12 mouse cellular contexts compared by ENCODE assay signal in the genomic region with DNA sequence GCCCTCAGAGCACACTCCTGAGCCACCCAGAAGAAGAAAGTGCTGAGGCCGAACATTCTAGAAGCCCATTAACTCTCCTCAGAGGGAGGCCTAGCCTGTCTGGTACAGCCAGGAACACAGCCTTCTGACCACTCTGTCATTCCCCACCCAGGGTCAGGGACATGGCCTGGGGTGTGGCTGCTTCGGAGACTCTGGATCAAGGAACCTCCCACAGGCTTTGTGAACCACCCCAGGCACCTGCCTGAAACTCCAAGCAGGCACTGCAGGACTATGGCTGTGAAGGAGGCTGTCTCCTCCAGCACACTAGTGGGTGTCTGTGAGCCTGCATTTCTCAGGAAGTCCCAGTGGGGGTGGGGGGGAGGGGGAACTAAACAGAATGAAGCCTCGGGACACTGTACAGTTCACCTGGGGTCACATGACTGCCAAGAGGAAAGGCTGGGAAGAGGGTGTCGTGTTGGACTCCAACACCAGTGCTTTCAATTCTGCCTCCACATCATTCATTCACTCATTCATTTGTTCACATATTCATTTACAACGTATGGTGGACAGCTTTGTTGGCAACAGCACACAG. TPM values are rescaled to one million over a fixed set of nuclear protein-coding genes. Genes with fewer than 3 reads are reported as not detected.
A peak's percentile ranks its signal among the peaks of the same experiment; 100 is the strongest.
DNase-seq lines count a peak whose midpoint lies in the region; ATAC-seq and TF ChIP-seq lines count a peak whose summit lies in the region.
"Had no signal": no experiment of that assay in that cellular context is flagged by ENCODE, and none has a peak within 500 bp of the region (broad histone marks: within the 10 kb centered on the region; RNA-seq: fewer than 3 reads in every experiment).

No protein-coding gene starts in this region.

- no peaks in the 10 kb centered on the region for H3K27me3 ChIP-seq in kidney, postnatal 0 days (ENCODE audit: insufficient read depth, low read length)
- H3K27me3 ChIP-seq in kidney, adult 2 months (replicated peaks; ENCODE audit: control insufficient read depth, insufficient read depth, low read length): no peaks in the 10 kb centered on the region
- H3K27me3 ChIP-seq in intestine, embryonic 15.5 days (replicated peaks): no peaks in the 10 kb centered on the region
- H3K27me3 ChIP-seq in stomach, postnatal 0 days (ENCODE audit: control insufficient read depth, insufficient read depth, low read length): no peaks in the 10 kb centered on the region

- 59% methylated on average over 5 of the region's 5 CpGs for WGBS in kidney, postnatal 0 days
- 41% methylated on average over 5 of the region's 5 CpGs for WGBS in kidney, adult 2 months
- 48% methylated on average over 5 of the region's 5 CpGs for WGBS in intestine, embryonic 15.5 days
- 48% methylated on average over 5 of the region's 5 CpGs for WGBS in stomach, postnatal 0 days

- H3K27ac ChIP-seq in kidney, postnatal 0 days: no peak overlapping the region
- H3K27ac ChIP-seq in kidney, adult 2 months (ENCODE audit: insufficient read depth, low read depth, low read length): no peak overlapping the region
- no peak overlapping the region for H3K27ac ChIP-seq in intestine, embryonic 15.5 days
- H3K27ac ChIP-seq in stomach, postnatal 0 days (replicated peaks): peak overlapping the region; percentile 90
- H3K27ac ChIP-seq: left cerebral cortex, adult 2 months had no signal

- 0 out of 2 replicates have a peak overlapping the region, but pooled peaks have one; percentile 13 for H3K9ac ChIP-seq in kidney, postnatal 0 days (ENCODE audit: low read depth, low read length)
- H3K9ac ChIP-seq in intestine, embryonic 15.5 days: peak overlapping the region; percentile 5; the same call in 1 of the 2 replicates
- H3K9ac ChIP-seq in stomach, postnatal 0 days (ENCODE audit: low read length): no peak overlapping the region

- H3K4me3 ChIP-seq in kidney, postnatal 0 days (replicated peaks; ENCODE audit: low read depth, low read length): no peak overlapping the region
- no peak overlapping the region for H3K4me3 ChIP-seq in kidney, adult 2 months (ENCODE audit: insufficient read depth, low read depth, low read length)
- H3K4me3 ChIP-seq in intestine, embryonic 15.5 days (replicated peaks): no peak overlapping the region
- no peak overlapping the region for H3K4me3 ChIP-seq in stomach, postnatal 0 days (ENCODE audit: low read depth, low read length)
- H3K4me3 ChIP-seq: left cerebral cortex, adult 2 months had no signal

- no peak for DNase-seq in kidney, postnatal 0 days (ENCODE audit: low spot score)
- no peak for DNase-seq in kidney, adult 2 months
- DNase-seq in R1 (ENCODE audit: low read depth, low spot score): peak; percentile 66
- peak; percentile 67 for DNase-seq in stomach, postnatal 0 days (ENCODE audit: low spot score)
- no peak for DNase-seq in cerebellum, adult 11-12 months
- DNase-seq in gastrocnemius, adult 18-20 months (ENCODE audit: low spot score): no peak
- DNase-seq: cerebellum, adult 2 months; heart, adult 18-20 months; liver had no signal

- TF ChIP-seq CTCF in kidney, postnatal 0 days (IDR thresholded peaks at IDR 0.05; ENCODE audit: low read depth): no peak
- TF ChIP-seq CTCF in kidney, adult 2 months (conservative IDR thresholded peaks at IDR 0.05; ENCODE audit: insufficient read depth, insufficient read length, low read depth, low read length): no peak
- TF ChIP-seq CTCF in stomach, postnatal 0 days (IDR thresholded peaks at IDR 0.05; ENCODE audit: low read depth): no peak

- TF ChIP-seq POLR2A in kidney, adult 2 months (IDR thresholded peaks at IDR 0.05; ENCODE audit: low read depth, low read length): no peak

- no peak for TF ChIP-seq EP300 in stomach, postnatal 0 days (optimal IDR thresholded peaks at IDR 0.05)

- ATAC-seq in kidney, postnatal 0 days (replicated peaks; ENCODE audit: low FRiP score, low read depth): peak; percentile 30; the same call in 1 of the 2 replicates
- ATAC-seq in intestine, embryonic 15.5 days: peak; percentile 76
- peak; percentile 58 for ATAC-seq in stomach, postnatal 0 days (ENCODE audit: low FRiP score, low TSS enrichment)
- ATAC-seq: midbrain, embryonic 16.5 days had no signal

- no peaks in the 10 kb centered on the region for H3K36me3 ChIP-seq in kidney, postnatal 0 days (ENCODE audit: insufficient read depth, low read length)
- no peaks in the 10 kb centered on the region for H3K36me3 ChIP-seq in kidney, adult 2 months (ENCODE audit: control insufficient read depth, insufficient read depth, low read length)
- no peaks in the 10 kb centered on the region for H3K36me3 ChIP-seq in intestine, embryonic 15.5 days
- no peaks in the 10 kb centered on the region for H3K36me3 ChIP-seq in stomach, postnatal 0 days (ENCODE audit: control insufficient read depth, insufficient read depth, low read length)

- 0 out of 2 replicates have a peak, but pooled peaks cover 8% of the 10 kb centered on the region for H3K4me1 ChIP-seq in kidney, postnatal 0 days (replicated peaks; ENCODE audit: insufficient read depth, low read length)
- peaks cover 6% of the 10 kb centered on the region; the same call in 1 of the 2 replicates for H3K4me1 ChIP-seq in kidney, adult 2 months (ENCODE audit: control insufficient read depth, insufficient read depth, low read length)
- H3K4me1 ChIP-seq in intestine, embryonic 15.5 days (replicated peaks): peaks cover 5% of the 10 kb centered on the region; the same call in 1 of the 2 replicates
- H3K4me1 ChIP-seq in stomach, postnatal 0 days (replicated peaks; ENCODE audit: control insufficient read depth, insufficient read depth): no peaks in the 10 kb centered on the region

- no peak overlapping the region for H3K4me2 ChIP-seq in kidney, postnatal 0 days (ENCODE audit: low read length)
- no peak overlapping the region for H3K4me2 ChIP-seq in intestine, embryonic 15.5 days (replicated peaks)
- no peak overlapping the region for H3K4me2 ChIP-seq in stomach, postnatal 0 days (replicated peaks; ENCODE audit: low read depth)

- H3K9me3 ChIP-seq in kidney, postnatal 0 days (replicated peaks; ENCODE audit: low read length): no peaks in the 10 kb centered on the region
- no peaks in the 10 kb centered on the region for H3K9me3 ChIP-seq in intestine, embryonic 15.5 days
- H3K9me3 ChIP-seq in stomach, postnatal 0 days (ENCODE audit: control insufficient read depth, low read length): no peaks in the 10 kb centered on the region

RNA-seq across cellular contexts. Expression of gene Fam102a, which starts 33.3 kb away (rescaled TPM):
- polyA plus RNA-seq in kidney, postnatal 0 days (2015; fragmentation: Nextera tagmentation; extraction: Ambion mirVana): 13.9 and 16.9 TPM in 2 replicates
- 39.0 and 40.2 TPM in 2 replicates for polyA plus RNA-seq in kidney, adult 2 months (2012; rRNA removed)
- polyA plus RNA-seq in intestine, embryonic 15.5 days (2015; fragmentation: Nextera tagmentation; extraction: Ambion mirVana): 9.7 and 9.8 TPM in 2 replicates
- 16.6 and 20.2 TPM in 2 replicates for polyA plus RNA-seq in stomach, postnatal 0 days (2015; fragmentation: Nextera tagmentation; extraction: Ambion mirVana)
- 1 to 10 TPM; 2.0 to 2.6 TPM for total RNA-seq in gastrocnemius, adult 18-20 months (2021)

RNA-seq across cellular contexts. Expression of gene Slc25a25, which starts 50.6 kb away (rescaled TPM):
- polyA plus RNA-seq in kidney, postnatal 0 days (2015; fragmentation: Nextera tagmentation; extraction: Ambion mirVana): 15.0 and 16.9 TPM in 2 replicates
- 25.3 and 30.6 TPM in 2 replicates for polyA plus RNA-seq in kidney, adult 2 months (2012; rRNA removed)
- 20.0 and 20.1 TPM in 2 replicates for polyA plus RNA-seq in intestine, embryonic 15.5 days (2015; fragmentation: Nextera tagmentation; extraction: Ambion mirVana)
- 11.1 and 11.5 TPM in 2 replicates for polyA plus RNA-seq in stomach, postnatal 0 days (2015; fragmentation: Nextera tagmentation; extraction: Ambion mirVana)
- total RNA-seq in gastrocnemius, adult 18-20 months (2021): 100 to 1,000 TPM in 1 of 2 experiments, 10 to 100 TPM in 1; 47.6 to 217 TPM

RNA-seq across cellular contexts. Expression of gene Naif1, which starts 51.6 kb away (rescaled TPM):
- 4.7 TPM in 2 replicates for polyA plus RNA-seq in kidney, postnatal 0 days (2015; fragmentation: Nextera tagmentation; extraction: Ambion mirVana)
- 4.8 and 5.2 TPM in 2 replicates for polyA plus RNA-seq in kidney, adult 2 months (2012; rRNA removed)
- 4.7 and 5.0 TPM in 2 replicates for polyA plus RNA-seq in intestine, embryonic 15.5 days (2015; fragmentation: Nextera tagmentation; extraction: Ambion mirVana)
- polyA plus RNA-seq in stomach, postnatal 0 days (2015; fragmentation: Nextera tagmentation; extraction: Ambion mirVana): 2.5 and 2.6 TPM in 2 replicates
- total RNA-seq in gastrocnemius, adult 18-20 months (2021): 1 to 10 TPM; 2.6 to 3.0 TPM

Comparison
In these comparisons a context has a peak if more than half of its experiments do, and no peak if none do; other contexts are left out.
1. DNase-seq: peak in R1 (single experiment) and stomach, postnatal 0 days (single experiment); none in kidney, postnatal 0 days (single experiment), kidney, adult 2 months (single experiment), cerebellum, adult 11-12 months (single experiment) and gastrocnemius, adult 18-20 months (single experiment).
2. Peak in every context shown above with its lines, with median percentiles within 50 percentile points of each other: ATAC-seq.